Mouse (Mus musculus): Measurements from ENCODE around the gene Ndrg4. TPM values are rescaled to one million over a fixed set of nuclear protein-coding genes. Genes with fewer than 3 reads are reported as not detected.

Gene Ndrg4
- polyA plus RNA-seq, 1 experiment from 2014 or later, result 374 TPM

- H3K4me3 ChIP-seq (ENCODE audit: low read length), result no peak overlapping the region
- no peak overlapping the region for H3K4me2 ChIP-seq (ENCODE audit: low read depth, low read length)
- H3K4me1 ChIP-seq (ENCODE audit: control insufficient read depth, insufficient read depth, low read length), result peaks cover 8% of the 10 kb centered on the region
- H3K9ac ChIP-seq (ENCODE audit: low read length), result no peak overlapping the region
- peaks cover 3% of the 10 kb centered on the region; the same call in 1 of the 2 replicates for H3K27me3 ChIP-seq (ENCODE audit: control insufficient read depth, insufficient read depth, low read length)
- no peak overlapping the region for H3K27ac ChIP-seq (ENCODE audit: low read length)
- no peaks in the 10 kb centered on the region for H3K36me3 ChIP-seq (ENCODE audit: control insufficient read depth, insufficient read depth)
- WGBS, result 35% methylated on average over 6 of the region's 6 CpGs
- no peak for ATAC-seq (replicated peaks; ENCODE audit: extremely low read depth, insufficient read depth, low FRiP score)
- no peaks in the 10 kb centered on the region for H3K9me3 ChIP-seq (replicated peaks; ENCODE audit: control insufficient read depth, low read length)
Observed at GRCm38 (mm10) chr8:95698179-95698578, 21.4 kb downstream of the Ndrg4 start.

GRCm38 (mm10) chr8:95700282-95700681 lies 23.5 kb downstream of the Ndrg4 start:
- Histone ChIP-seq H3K9me3 (replicated peaks; ENCODE audit: control insufficient read depth, low read length) (no peaks in the 10 kb centered on the region), H3K4me3 (ENCODE audit: low read length) (no peak overlapping the region), H3K4me2 (ENCODE audit: low read depth, low read length) (no peak overlapping the region), H3K9ac (ENCODE audit: low read length) (no peak overlapping the region), H3K4me1 (ENCODE audit: control insufficient read depth, insufficient read depth, low read length) (peaks cover 12% of the 10 kb centered on the region), H3K27me3 (ENCODE audit: control insufficient read depth, insufficient read depth, low read length) (peaks cover 3% of the 10 kb centered on the region; the same call in 1 of the 2 replicates), H3K27ac (ENCODE audit: low read length) (no peak overlapping the region), H3K36me3 (ENCODE audit: control insufficient read depth, insufficient read depth) (no peaks in the 10 kb centered on the region)
- 67% methylated on average over 9 of the region's 9 CpGs for WGBS
- ATAC-seq (replicated peaks; ENCODE audit: extremely low read depth, insufficient read depth, low FRiP score), result no peak

GRCm38 (mm10) chr8:95701809-95702208 lies 25.0 kb downstream of the Ndrg4 start:
- H3K27ac ChIP-seq (ENCODE audit: low read length), result no peak overlapping the region
- peaks cover 3% of the 10 kb centered on the region; the same call in 1 of the 2 replicates for H3K27me3 ChIP-seq (ENCODE audit: control insufficient read depth, insufficient read depth, low read length)
- H3K4me2 ChIP-seq (ENCODE audit: low read depth, low read length), result no peak overlapping the region
- H3K36me3 ChIP-seq (ENCODE audit: control insufficient read depth, insufficient read depth), result no peaks in the 10 kb centered on the region
- no peak overlapping the region for H3K9ac ChIP-seq (ENCODE audit: low read length)
- no peak overlapping the region for H3K4me3 ChIP-seq (ENCODE audit: low read length)
- no peak for ATAC-seq (replicated peaks; ENCODE audit: extremely low read depth, insufficient read depth, low FRiP score)
- H3K9me3 ChIP-seq (replicated peaks; ENCODE audit: control insufficient read depth, low read length), result no peaks in the 10 kb centered on the region
- WGBS, result 77% methylated on average over 4 of the region's 4 CpGs
- peaks cover 15% of the 10 kb centered on the region for H3K4me1 ChIP-seq (ENCODE audit: control insufficient read depth, insufficient read depth, low read length)

- Histone ChIP-seq H3K9ac (ENCODE audit: low read length) (peak overlapping the region; percentile 82), H3K36me3 (ENCODE audit: control insufficient read depth, insufficient read depth) (peaks cover 5% of the 10 kb centered on the region; the same call in 1 of the 2 replicates), H3K9me3 (replicated peaks; ENCODE audit: control insufficient read depth, low read length) (no peaks in the 10 kb centered on the region), H3K4me1 (ENCODE audit: control insufficient read depth, insufficient read depth, low read length) (peaks cover 12% of the 10 kb centered on the region), H3K27me3 (ENCODE audit: control insufficient read depth, insufficient read depth, low read length) (peaks cover 3% of the 10 kb centered on the region; the same call in 1 of the 2 replicates), H3K27ac (ENCODE audit: low read length) (peak overlapping the region; percentile 90), H3K4me3 (ENCODE audit: low read length) (peak overlapping the region; percentile 70), H3K4me2 (ENCODE audit: low read depth, low read length) (peak overlapping the region; percentile 82)
- 3% methylated on average over 34 of the region's 34 CpGs for WGBS
- ATAC-seq (replicated peaks; ENCODE audit: extremely low read depth, insufficient read depth, low FRiP score), result peak; percentile 92
Observed at GRCm38 (mm10) chr8:95702480-95703446, 26.0 kb downstream of the Ndrg4 start.

- Histone ChIP-seq H3K36me3 (ENCODE audit: control insufficient read depth, insufficient read depth) (peaks cover 7% of the 10 kb centered on the region; the same call in 1 of the 2 replicates), H3K27me3 (ENCODE audit: control insufficient read depth, insufficient read depth, low read length) (0 out of 2 replicates have a peak, but pooled peaks cover 3% of the 10 kb centered on the region), H3K4me3 (ENCODE audit: low read length) (peak overlapping the region; percentile 70), H3K27ac (ENCODE audit: low read length) (peak overlapping the region; percentile 90), H3K4me1 (ENCODE audit: control insufficient read depth, insufficient read depth, low read length) (peaks cover 12% of the 10 kb centered on the region), H3K9ac (ENCODE audit: low read length) (peak overlapping the region; percentile 82), H3K9me3 (replicated peaks; ENCODE audit: control insufficient read depth, low read length) (no peaks in the 10 kb centered on the region), H3K4me2 (ENCODE audit: low read depth, low read length) (peak overlapping the region; percentile 82)
- ATAC-seq (replicated peaks; ENCODE audit: extremely low read depth, insufficient read depth, low FRiP score), result peak; percentile 43
- WGBS, result 2% methylated on average over 15 of the region's 15 CpGs
Observed at GRCm38 (mm10) chr8:95703461-95704260, 26.9 kb downstream of the Ndrg4 start.

- peak overlapping the region; percentile 82 for H3K4me2 ChIP-seq (ENCODE audit: low read depth, low read length)
- H3K4me1 ChIP-seq (ENCODE audit: control insufficient read depth, insufficient read depth, low read length), result peaks cover 12% of the 10 kb centered on the region
- H3K27me3 ChIP-seq (ENCODE audit: control insufficient read depth, insufficient read depth, low read length), result 0 out of 2 replicates have a peak, but pooled peaks cover 2% of the 10 kb centered on the region
- WGBS, result 82% methylated on average over 3 of the region's 3 CpGs
- no peak for ATAC-seq (replicated peaks; ENCODE audit: extremely low read depth, insufficient read depth, low FRiP score)
- H3K27ac ChIP-seq (ENCODE audit: low read length), result peak overlapping the region; percentile 90
- H3K9me3 ChIP-seq (replicated peaks; ENCODE audit: control insufficient read depth, low read length), result no peaks in the 10 kb centered on the region
- H3K9ac ChIP-seq (ENCODE audit: low read length), result peak overlapping the region; percentile 82
- H3K4me3 ChIP-seq (ENCODE audit: low read length), result peak overlapping the region; percentile 70
- peaks cover 15% of the 10 kb centered on the region; the same call in 1 of the 2 replicates for H3K36me3 ChIP-seq (ENCODE audit: control insufficient read depth, insufficient read depth)
Observed at GRCm38 (mm10) chr8:95704538-95704937, 27.8 kb downstream of the Ndrg4 start.

- no peak overlapping the region for H3K4me3 ChIP-seq (ENCODE audit: low read length)
- no peaks in the 10 kb centered on the region for H3K27me3 ChIP-seq (ENCODE audit: control insufficient read depth, insufficient read depth, low read length)
- no peak for ATAC-seq (replicated peaks; ENCODE audit: extremely low read depth, insufficient read depth, low FRiP score)
- 78% methylated on average over 7 of the region's 7 CpGs for WGBS
- peaks cover 11% of the 10 kb centered on the region for H3K4me1 ChIP-seq (ENCODE audit: control insufficient read depth, insufficient read depth, low read length)
- H3K9me3 ChIP-seq (replicated peaks; ENCODE audit: control insufficient read depth, low read length), result no peaks in the 10 kb centered on the region
- H3K9ac ChIP-seq (ENCODE audit: low read length), result no peak overlapping the region; the same call in 1 of the 2 replicates
- H3K27ac ChIP-seq (ENCODE audit: low read length), result no peak overlapping the region
- H3K36me3 ChIP-seq (ENCODE audit: control insufficient read depth, insufficient read depth), result peaks cover 33% of the 10 kb centered on the region; the same call in 1 of the 2 replicates
- no peak overlapping the region for H3K4me2 ChIP-seq (ENCODE audit: low read depth, low read length)
Observed at GRCm38 (mm10) chr8:95709579-95709978, 32.8 kb downstream of the Ndrg4 start.

GRCm38 (mm10) chr8:95711029-95711428 lies 34.2 kb downstream of the Ndrg4 start:
- H3K27me3 ChIP-seq (ENCODE audit: control insufficient read depth, insufficient read depth, low read length), result no peaks in the 10 kb centered on the region
- 58% methylated on average over 3 of the region's 3 CpGs for WGBS
- H3K4me3 ChIP-seq (ENCODE audit: low read length), result no peak overlapping the region
- H3K27ac ChIP-seq (ENCODE audit: low read length), result no peak overlapping the region
- H3K9me3 ChIP-seq (replicated peaks; ENCODE audit: control insufficient read depth, low read length), result no peaks in the 10 kb centered on the region
- H3K36me3 ChIP-seq (ENCODE audit: control insufficient read depth, insufficient read depth), result peaks cover 33% of the 10 kb centered on the region; the same call in 1 of the 2 replicates
- ATAC-seq (replicated peaks; ENCODE audit: extremely low read depth, insufficient read depth, low FRiP score), result no peak
- H3K9ac ChIP-seq (ENCODE audit: low read length), result no peak overlapping the region
- peaks cover 15% of the 10 kb centered on the region for H3K4me1 ChIP-seq (ENCODE audit: control insufficient read depth, insufficient read depth, low read length)
- no peak overlapping the region for H3K4me2 ChIP-seq (ENCODE audit: low read depth, low read length)

Measured in heart, embryonic 16.5 days (tissue).